Mouse (Mus musculus): ENCODE data around the gene St6galnac4. TPM values are rescaled to one million over a fixed set of nuclear protein-coding genes. Genes with fewer than 3 reads are reported as not detected.

St6galnac4 gene
- total RNA-seq, 2 experiments from 2014 or later, result 36.2 to 38.4 TPM

- intact Hi-C loops (cut with DNase I), result no loop called here
- peak in 1 of 2 experiments; percentile 43 for DNase-seq (ENCODE audit: low spot score in 2 of 2)
Observed at GRCm38 (mm10) chr2:32637778-32638281, 50.9 kb downstream of the St6galnac4 start.

- DNase-seq (ENCODE audit: low spot score in 2 of 2), result no peak
- intact Hi-C loops (cut with DNase I), result no loop called here
Observed at GRCm38 (mm10) chr2:32639632-32640031, 52.7 kb downstream of the St6galnac4 start.

GRCm38 (mm10) chr2:32640550-32641051 lies 53.7 kb downstream of the St6galnac4 start:
- intact Hi-C loops (cut with DNase I), result no loop called here
- no peak for DNase-seq (ENCODE audit: low spot score in 2 of 2)

- no peak for DNase-seq (ENCODE audit: low spot score in 2 of 2)
- intact Hi-C loops (cut with DNase I), result no loop called here
Observed at GRCm38 (mm10) chr2:32641810-32642209, 54.9 kb downstream of the St6galnac4 start.

- intact Hi-C loops (cut with DNase I), result no loop called here
- DNase-seq (ENCODE audit: low spot score in 2 of 2), result no peak
Observed at GRCm38 (mm10) chr2:32642813-32643212, 55.9 kb downstream of the St6galnac4 start.

GRCm38 (mm10) chr2:32644083-32644482 lies 57.2 kb downstream of the St6galnac4 start:
- no peak for DNase-seq (ENCODE audit: low spot score in 2 of 2)
- intact Hi-C loops (cut with DNase I), result no loop called here

- intact Hi-C loops (cut with DNase I), result no loop called here
- DNase-seq (ENCODE audit: low spot score in 2 of 2), result no peak
Observed at GRCm38 (mm10) chr2:32644799-32645475, 58.0 kb downstream of the St6galnac4 start.

- no peak for DNase-seq (ENCODE audit: low spot score in 2 of 2)
- intact Hi-C loops (cut with DNase I), result no loop called here
Observed at GRCm38 (mm10) chr2:32645647-32646046, 58.8 kb downstream of the St6galnac4 start.

GRCm38 (mm10) chr2:32646379-32647056 lies 59.6 kb downstream of the St6galnac4 start, which contains the start of gene Eng:
TSS of gene Eng (plus strand) at chr2:32646595.
- DNase-seq (ENCODE audit: low spot score in 2 of 2), result no peak
- intact Hi-C loops (cut with DNase I), result no loop called here

GRCm38 (mm10) chr2:32647366-32647765 lies 60.5 kb downstream of the St6galnac4 start:
- DNase-seq (ENCODE audit: low spot score in 2 of 2), result no peak
- intact Hi-C loops (cut with DNase I), result no loop called here

Other genes with a start within 250 kb of the St6galnac4 start
- gene Ciz1, start 234.8 kb upstream of the St6galnac4 start, total RNA-seq (2021), result 10 to 100 TPM; 69.5 to 79.0 TPM
- gene Dnm1, start 233.8 kb upstream of the St6galnac4 start, total RNA-seq (2021), result 1,000 to 10,000 TPM; 1,093 to 1,153 TPM
- gene 1110008P14Rik, start 205.2 kb upstream of the St6galnac4 start, total RNA-seq (2021), result 100 to 1,000 TPM; 265 to 282 TPM
- 1 to 10 TPM; 1.5 to 2.6 TPM for gene Lcn2, start 198.8 kb upstream of the St6galnac4 start, total RNA-seq (2021)
- 10 to 100 TPM; 43.5 to 48.3 TPM for gene Ptges2, start 191.2 kb upstream of the St6galnac4 start, total RNA-seq (2021)
- 1 to 10 TPM; 4.0 to 4.1 TPM for gene Naif1, start 136.6 kb upstream of the St6galnac4 start, total RNA-seq (2021)
- 10 to 100 TPM; 52.1 to 55.4 TPM for gene Slc25a25, start 135.7 kb upstream of the St6galnac4 start, total RNA-seq (2021)
- gene Fam102a, start 51.8 kb upstream of the St6galnac4 start, total RNA-seq (2021), result 10 to 100 TPM; 35.2 to 44.4 TPM
- gene Dpm2, start 16.2 kb upstream of the St6galnac4 start, total RNA-seq (2021), result 10 to 100 TPM; 78.7 to 86.3 TPM
- 10 to 100 TPM; 12.7 to 14.3 TPM for gene Pip5kl1, start 12.3 kb upstream of the St6galnac4 start, total RNA-seq (2021)
- gene 9430097D07Rik, start 11.4 kb upstream of the St6galnac4 start, total RNA-seq (2021), result 1 to 10 TPM in 1 of 2 experiments, under 1 TPM in 1; 0.86 to 1.1 TPM
- gene St6galnac6, start 12.6 kb downstream of the St6galnac4 start, total RNA-seq (2021), result 100 to 1,000 TPM; 110 to 114 TPM
- gene Ak1, start 34.7 kb downstream of the St6galnac4 start, total RNA-seq (2021), result 100 to 1,000 TPM; 162 to 164 TPM
- gene Eng, start 59.5 kb downstream of the St6galnac4 start, total RNA-seq (2021), result 10 to 100 TPM; 30.7 to 34.5 TPM
- gene Fpgs, start 117.0 kb downstream of the St6galnac4 start, total RNA-seq (2021), result 10 to 100 TPM in 1 of 2 experiments, 1 to 10 TPM in 1; 9.5 to 10.1 TPM
- gene Cdk9, start 126.0 kb downstream of the St6galnac4 start, total RNA-seq (2021), result 100 to 1,000 TPM; 100 to 106 TPM
- gene Sh2d3c, start 134.0 kb downstream of the St6galnac4 start, total RNA-seq (2021), result 10 to 100 TPM; 31.1 to 35.6 TPM
- 1 to 10 TPM; 2.2 to 3.8 TPM for gene 6330409D20Rik, start 153.9 kb downstream of the St6galnac4 start, total RNA-seq (2021)
- gene Tor2a, start 170.1 kb downstream of the St6galnac4 start, total RNA-seq (2021), result 10 to 100 TPM; 27.6 to 30.4 TPM
- under 1 TPM; 0.23 to 0.35 TPM for gene Ttc16, start 188.5 kb downstream of the St6galnac4 start, total RNA-seq (2021)
- gene Ptrh1, start 188.7 kb downstream of the St6galnac4 start, total RNA-seq (2021), result 1 to 10 TPM; 6.1 to 7.6 TPM
- gene Cfap157, start 197.3 kb downstream of the St6galnac4 start, total RNA-seq (2021), result under 1 TPM in 1 of 2 experiments, not detected in 1; 0.33 TPM

Measured in left cerebral cortex, postnatal 14 days (tissue).